Mouse (Mus musculus) gonadal fat pad, adult 2 months (tissue): ENCODE results near the gene Gfra4. TPM values are rescaled to one million over a fixed set of nuclear protein-coding genes. Genes with fewer than 3 reads are reported as not detected.

Experiments used
- polyA plus RNA-seq: library from polyadenylated mRNA; depleted of rRNA; stranded (reverse); fragments of >200 nt; gene quantifications from 2 replicates; pipeline ENCODE4 v1.2.3, GENCODE M21; 2012; rRNA removed

The Gfra4 gene
- polyA plus RNA-seq, 1 experiment: 30.3 TPM

Other genes with a start within 250 kb of the Gfra4 start
- 57.9 and 84.4 TPM in 2 replicates for gene 4930402H24Rik, start 136.7 kb downstream of the Gfra4 start, polyA plus RNA-seq
- 14.0 and 16.0 TPM in 2 replicates for gene Atrn, start 136.6 kb downstream of the Gfra4 start, polyA plus RNA-seq
- 20.6 and 25.6 TPM in 2 replicates for gene Adam33, start 20.7 kb upstream of the Gfra4 start, polyA plus RNA-seq
- 12.7 and 16.5 TPM in 2 replicates for gene Siglec1, start 43.7 kb upstream of the Gfra4 start, polyA plus RNA-seq
- gene Hspa12b, start 84.2 kb upstream of the Gfra4 start, polyA plus RNA-seq: 21.7 and 30.8 TPM in 2 replicates
- not detected in 2 replicates for gene Gm11037, start 90.4 kb upstream of the Gfra4 start, polyA plus RNA-seq
- 117 and 168 TPM in 2 replicates for gene 1700037H04Rik, start 117.0 kb upstream of the Gfra4 start, polyA plus RNA-seq
- gene Cenpb, start 137.0 kb upstream of the Gfra4 start, polyA plus RNA-seq: 68.6 and 75.4 TPM in 2 replicates
- 12.7 and 14.4 TPM in 2 replicates for gene Cdc25b, start 143.9 kb upstream of the Gfra4 start, polyA plus RNA-seq
- gene Spef1, start 144.2 kb upstream of the Gfra4 start, polyA plus RNA-seq: 4.3 and 4.8 TPM in 2 replicates
- 51.1 and 54.9 TPM in 2 replicates for gene Ap5s1, start 164.0 kb upstream of the Gfra4 start, polyA plus RNA-seq
- gene Mavs, start 191.0 kb upstream of the Gfra4 start, polyA plus RNA-seq: 59.9 and 76.7 TPM in 2 replicates
- gene Pank2, start 219.4 kb upstream of the Gfra4 start, polyA plus RNA-seq: 15.7 and 18.0 TPM in 2 replicates